Mouse (Mus musculus) gastrocnemius, adult 2 months (tissue): Measurements from ENCODE around the gene Atp6v1c2. TPM values are rescaled to one million over a fixed set of nuclear protein-coding genes. Genes with fewer than 3 reads are reported as not detected.

Experiments used
- DNase-seq: peaks from one replicate; pipeline ENCODE4 v3.0.0; 2022
- H3K27ac ChIP-seq: fragments of 200-600 bp; 2 replicates; pipeline ENCODE4 v1.8.1; 2022; ENCODE audit warnings: mild to moderate bottlenecking
- H3K4me3 ChIP-seq: fragments of 200-600 bp; 2 replicates; pipeline ENCODE4 v1.8.1; 2022; ENCODE audit warnings: mild to moderate bottlenecking, moderate library complexity
- CTCF ChIP-seq: fragments of 200-600 bp; IDR thresholded peaks from 2 replicates; pipeline ENCODE4 v1.8.1; 2022; ENCODE audit warnings: antibody characterized with exemption, mild to moderate bottlenecking, moderate library complexity
- intact Hi-C: fragments of 180-260 bp; cut with DNase I; formaldehyde crosslinking; loops from one replicate; pipeline ENCODE4 v1.15.1; 2025
- total RNA-seq, 2 experiments: library from RNA; stranded (reverse); gene quantifications; 2 replicates each; pipeline ENCODE4 v1.2.3; 2021

Atp6v1c2 gene
- total RNA-seq, 2 experiments from 2014 or later, result not detected

DNA sequence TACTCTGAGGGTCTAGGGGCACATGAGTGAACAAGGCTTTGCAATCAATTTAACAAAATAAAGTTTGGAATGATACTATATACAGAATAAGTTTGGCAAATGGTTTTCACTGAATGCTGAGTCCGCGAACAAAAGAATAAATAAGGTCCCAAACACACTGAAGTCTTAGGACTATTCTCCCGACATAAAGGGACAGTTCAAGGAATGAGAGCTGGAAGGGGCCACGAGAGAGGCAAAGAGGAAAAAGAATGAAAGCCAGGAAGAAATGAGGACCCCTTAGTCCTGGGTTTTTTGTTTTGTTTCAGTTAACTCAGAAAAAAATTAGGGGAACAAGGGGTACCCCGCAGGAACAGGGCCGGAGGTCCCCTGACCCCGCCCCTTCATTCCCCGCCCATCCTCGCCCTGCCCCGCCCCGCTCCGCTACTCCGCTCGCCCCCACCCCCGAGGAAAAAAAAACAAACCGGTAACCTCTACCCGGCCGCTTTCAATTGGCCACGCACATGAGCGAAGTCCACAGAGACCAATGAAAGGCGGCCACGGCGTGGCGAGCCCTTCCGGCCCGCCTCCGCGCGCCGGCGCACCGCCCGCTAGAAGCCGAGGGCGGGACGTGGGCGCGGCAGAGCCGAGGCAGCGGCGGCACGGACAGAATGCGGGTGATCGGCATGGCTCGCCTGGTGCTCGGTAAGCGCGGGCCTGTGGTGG, 63.0 kb downstream of the Atp6v1c2 start, which contains the start of gene Pdia6:
Pdia6 (plus strand) TSS at position 575 of the 702 bp plus-strand sequence.
- intact Hi-C loops, result no loop called here
- TF ChIP-seq CTCF, result no peak
- Histone ChIP-seq H3K4me3 (peak within 1 kb of the TSS; percentile 93), H3K27ac (peak within 1 kb of the TSS; percentile 92)
- DNase-seq, result peak; percentile 95

DNA sequence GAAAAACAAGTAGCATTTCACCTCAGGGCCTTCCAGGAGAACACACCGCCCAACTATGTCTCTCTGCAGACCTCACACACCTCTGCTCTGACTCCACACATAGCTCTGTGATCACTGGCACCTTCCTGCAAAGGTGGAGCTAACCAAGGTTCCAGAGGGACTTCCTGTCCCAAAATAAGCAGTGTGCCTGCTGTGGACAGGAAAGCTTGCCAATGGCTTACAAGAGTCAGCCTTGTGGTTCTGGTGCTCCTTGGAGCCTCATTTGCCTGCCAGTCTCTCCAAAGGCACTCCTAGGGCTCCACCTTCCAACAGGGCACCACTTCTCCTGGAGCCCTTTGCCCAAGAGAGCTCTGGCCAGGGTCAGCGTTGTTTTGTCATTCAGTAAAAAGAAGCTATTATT, 64.3 kb downstream of the Atp6v1c2 start:
- DNase-seq, result no peak
- H3K27ac ChIP-seq, result peak overlapping the region; percentile 24; the same call in 1 of the 2 replicates
- H3K4me3 ChIP-seq, result no peak overlapping the region
- intact Hi-C loops, result loop anchor here (5.0 kb wide), 1 partner anchor 458 kb away; no protein-coding TSS in a partner anchor
- TF ChIP-seq CTCF, result no peak

DNA sequence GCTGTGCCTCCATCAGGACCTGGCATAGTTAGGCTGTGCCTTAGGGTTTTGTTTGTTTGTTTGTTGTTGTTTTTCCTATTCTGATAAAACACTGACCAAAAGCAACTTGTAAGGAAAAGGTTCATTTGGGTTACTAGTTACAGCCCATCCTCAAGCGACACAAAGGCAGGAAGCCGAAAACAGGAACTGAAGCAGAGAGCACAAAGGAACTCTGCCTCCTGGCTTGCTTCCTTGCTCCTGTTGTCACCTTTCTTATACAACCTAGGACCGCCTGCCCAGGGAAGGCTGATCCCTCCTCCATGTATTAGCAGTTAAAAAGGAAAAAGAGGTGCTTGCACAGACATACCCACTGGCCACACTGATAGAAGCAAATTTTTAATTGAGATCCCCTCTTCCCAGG, 65.3 kb downstream of the Atp6v1c2 start:
- intact Hi-C loops, result loop anchor here (5.0 kb wide), 1 partner anchor 457 kb away; no protein-coding TSS in a partner anchor
- Histone ChIP-seq H3K4me3 (no peak overlapping the region), H3K27ac (peak overlapping the region; percentile 48)
- TF ChIP-seq CTCF, result no peak
- no peak for DNase-seq

DNA sequence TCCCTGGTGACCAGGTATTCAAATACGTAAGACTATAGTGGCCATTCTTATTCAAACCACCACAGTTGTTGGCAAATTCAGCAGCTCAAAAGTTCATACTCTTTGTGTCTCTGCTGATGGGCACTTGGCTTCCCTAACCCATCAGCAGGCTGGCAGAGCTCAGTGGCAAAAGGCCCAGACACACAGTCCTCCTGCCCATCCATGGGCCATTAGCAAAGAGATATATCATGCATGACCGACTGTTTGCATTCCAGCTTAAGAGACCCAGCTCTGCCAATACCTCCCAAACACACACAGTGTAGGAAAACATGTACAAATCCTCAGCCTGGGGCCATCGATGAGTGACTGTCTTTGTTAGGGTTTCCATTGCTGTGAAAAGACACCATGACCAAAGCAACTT, 68.2 kb downstream of the Atp6v1c2 start:
- intact Hi-C loops, result loop anchor here (5.0 kb wide), 1 partner anchor 454 kb away; no protein-coding TSS in a partner anchor
- DNase-seq, result no peak
- Histone ChIP-seq H3K4me3 (no peak overlapping the region), H3K27ac (no peak overlapping the region)
- no peak for TF ChIP-seq CTCF

DNA sequence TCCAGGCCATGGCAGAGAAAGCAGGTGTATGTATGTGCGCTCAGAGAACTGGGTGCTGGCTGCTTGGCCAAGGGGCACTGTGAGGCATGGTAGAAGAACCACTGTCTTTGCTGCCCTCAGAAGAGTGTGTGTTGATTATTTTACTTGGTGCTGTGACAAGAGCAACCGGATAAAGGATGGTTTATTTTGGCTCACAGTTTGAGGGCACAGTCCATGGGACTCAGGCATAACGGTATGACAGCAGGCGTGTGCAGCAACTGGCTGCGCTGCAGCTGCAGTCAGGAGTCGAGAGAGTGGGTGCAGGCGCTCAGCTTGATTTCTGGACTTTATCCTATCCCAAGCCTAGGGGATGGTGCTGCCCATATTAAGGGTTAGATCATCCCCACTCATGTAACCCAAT, 70.7 kb downstream of the Atp6v1c2 start:
- intact Hi-C loops, result no loop called here
- no peak for DNase-seq

DNA sequence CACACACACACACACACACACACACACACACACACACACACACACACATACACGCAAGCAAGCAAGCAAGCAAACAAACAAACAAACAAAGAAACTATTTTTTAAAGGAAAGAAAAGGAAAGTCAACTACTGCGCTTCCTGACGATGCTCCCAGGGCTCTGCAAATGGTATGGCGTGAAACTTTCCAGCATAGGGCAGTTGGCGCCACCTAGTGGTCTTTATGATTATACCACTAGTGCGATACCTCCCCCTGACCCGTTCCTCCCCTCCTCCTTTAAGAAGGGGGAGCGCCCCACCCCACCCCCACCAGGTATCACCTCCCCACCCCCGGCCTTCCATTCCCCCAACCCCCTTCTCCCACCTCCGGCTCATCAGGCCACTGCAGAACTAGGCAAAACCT, 72.3 kb downstream of the Atp6v1c2 start:
- DNase-seq, result peak; percentile 53
- Histone ChIP-seq H3K4me3 (no peak overlapping the region), H3K27ac (no peak overlapping the region)
- TF ChIP-seq CTCF, result peak; percentile 86
- intact Hi-C loops, result loop anchor here (1.0 kb wide), 2 partner anchors 224 to 239 kb away; no protein-coding TSS in a partner anchor

More for the DNA sequence above, 70.7 kb downstream of the Atp6v1c2 start:
- Histone ChIP-seq H3K27ac (no peak overlapping the region), H3K4me3 (no peak overlapping the region)
- no peak for TF ChIP-seq CTCF

DNA sequence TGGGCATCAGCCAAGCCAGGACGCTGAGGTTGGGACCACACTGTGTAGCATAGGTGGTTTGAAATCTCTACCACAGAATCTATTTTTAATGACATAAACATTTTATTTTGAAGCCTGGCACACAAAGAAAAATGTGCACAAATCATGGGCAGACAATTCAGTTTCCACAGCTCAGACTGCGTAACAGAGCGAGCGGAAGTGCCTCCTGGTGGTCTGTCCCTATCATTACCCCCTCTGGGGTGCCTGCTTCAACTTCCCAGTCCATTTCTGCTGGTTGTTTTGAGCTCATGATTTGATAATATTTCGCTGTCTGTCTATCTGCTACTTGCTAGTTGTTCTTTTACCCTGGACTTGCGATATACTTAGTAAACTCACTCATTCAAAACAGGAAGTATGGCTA, 73.6 kb downstream of the Atp6v1c2 start:
- H3K27ac ChIP-seq, result no peak overlapping the region
- intact Hi-C loops, result no loop called here
- H3K4me3 ChIP-seq, result no peak overlapping the region
- peak; percentile 16; the same call in 1 of the 2 replicates for TF ChIP-seq CTCF
- DNase-seq, result no peak

DNA sequence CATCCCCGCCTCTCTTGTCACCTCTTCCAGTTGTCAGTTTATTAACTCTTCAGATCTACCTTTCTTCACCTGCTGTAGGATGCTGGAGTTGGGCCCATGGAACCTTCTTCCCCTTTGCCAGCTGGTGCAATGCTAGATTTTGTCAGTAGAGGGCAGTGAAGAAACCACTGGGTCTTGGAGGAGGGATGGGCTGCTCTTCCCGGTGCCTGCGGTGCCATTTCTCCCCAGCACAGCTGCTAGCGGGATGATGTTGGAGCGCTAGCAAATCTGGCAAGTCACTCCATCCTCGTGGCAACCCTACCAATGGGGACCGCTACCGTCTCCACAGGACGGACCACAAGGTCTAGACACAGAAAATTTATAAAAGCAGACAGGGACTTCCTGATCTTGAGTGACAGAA, 76.1 kb downstream of the Atp6v1c2 start:
- peak; percentile 83 for TF ChIP-seq CTCF
- H3K27ac ChIP-seq, result peak overlapping the region; percentile 32; the same call in 1 of the 2 replicates
- H3K4me3 ChIP-seq, result peak overlapping the region; percentile 38
- intact Hi-C loops, result no loop called here
- peak; percentile 70 for DNase-seq

DNA sequence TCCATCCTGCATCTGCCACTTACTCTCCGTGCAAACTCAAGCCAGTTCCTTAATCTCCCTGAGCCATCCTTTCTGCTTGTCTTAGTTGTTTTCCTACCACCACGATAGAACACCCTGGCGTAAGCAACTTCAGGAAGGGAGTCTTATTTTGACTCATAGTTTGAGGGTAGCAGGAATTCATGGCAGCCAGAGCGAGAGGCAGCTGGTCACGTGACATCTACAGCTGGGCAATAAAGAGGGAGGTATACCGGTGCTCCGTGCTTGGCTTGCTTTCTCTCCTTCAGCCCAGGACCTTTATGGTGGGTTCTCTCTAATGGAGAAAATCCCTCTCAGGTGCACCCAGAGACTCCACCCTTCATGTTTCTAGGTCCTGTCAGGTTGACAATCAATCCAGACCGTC, 78.2 kb downstream of the Atp6v1c2 start:
- no peak overlapping the region for H3K27ac ChIP-seq
- no peak overlapping the region for H3K4me3 ChIP-seq
- TF ChIP-seq CTCF, result no peak
- no peak for DNase-seq
- intact Hi-C loops, result no loop called here

DNA sequence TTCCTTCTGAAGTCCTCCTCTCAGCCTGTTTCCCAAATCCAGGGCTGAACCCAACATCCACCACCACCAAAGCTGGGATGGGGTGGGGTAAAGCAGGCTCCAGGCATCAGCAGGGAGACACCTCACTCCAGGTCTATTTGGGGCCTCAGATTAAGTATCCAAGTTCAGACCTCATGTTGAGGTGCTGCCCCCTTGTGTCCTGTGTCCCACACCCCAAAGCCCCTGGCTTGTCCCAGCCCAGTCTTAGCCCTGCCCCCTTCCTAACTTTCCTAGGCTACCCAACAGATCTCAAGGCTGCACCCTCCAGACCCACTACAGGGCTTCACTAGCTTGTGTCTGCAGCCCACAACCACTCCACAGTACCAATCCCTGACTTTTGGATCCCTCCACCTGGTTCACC, 87.1 kb downstream of the Atp6v1c2 start:
- intact Hi-C loops, result loop anchor here (5.0 kb wide), 1 partner anchor 210 kb away; no protein-coding TSS in a partner anchor
- DNase-seq, result peak; percentile 74

DNA sequence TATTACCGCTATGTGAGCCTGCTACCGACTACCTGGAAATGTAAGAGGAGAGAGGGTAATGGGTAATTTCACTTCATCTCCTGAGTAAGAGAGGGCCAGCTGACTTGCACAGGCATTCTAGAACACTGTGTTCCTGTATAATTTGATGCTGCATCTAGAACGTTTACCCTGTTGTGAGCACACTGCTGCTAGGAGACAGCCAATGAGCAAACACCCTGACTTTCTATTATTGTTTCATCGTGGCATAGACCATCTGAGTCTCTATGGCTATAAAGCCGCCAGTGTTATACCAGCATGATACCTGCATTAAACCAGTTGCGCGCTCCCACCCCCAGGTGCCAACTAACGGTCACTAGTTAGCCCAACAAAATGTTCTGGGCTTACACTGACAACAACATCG, 87.5 kb downstream of the Atp6v1c2 start:
- no peak overlapping the region for H3K4me3 ChIP-seq
- intact Hi-C loops, result loop anchor here (5.0 kb wide), 1 partner anchor 209 kb away; no protein-coding TSS in a partner anchor

More for the DNA sequence above, 87.1 kb downstream of the Atp6v1c2 start:
- Histone ChIP-seq H3K27ac (peak overlapping the region; percentile 50), H3K4me3 (no peak overlapping the region)
- TF ChIP-seq CTCF, result peak; percentile 65

DNA sequence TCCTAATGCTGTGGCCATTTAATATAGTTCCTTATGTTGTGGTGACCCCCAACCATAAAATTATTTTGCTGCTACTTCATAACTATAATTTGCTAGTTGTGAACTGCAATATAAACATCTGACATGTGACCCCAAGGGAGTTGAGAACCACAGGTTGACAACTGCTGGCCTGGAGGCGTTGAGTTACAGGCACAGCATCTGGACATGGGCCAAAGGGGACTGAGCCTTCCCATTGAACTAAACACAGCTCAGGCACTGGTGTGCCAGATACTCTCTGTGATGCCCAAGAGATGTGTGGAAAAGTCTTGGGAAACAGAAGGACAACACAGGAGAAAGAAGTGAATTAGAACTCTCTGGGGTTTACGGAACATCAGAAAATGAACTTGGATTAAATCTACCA, 88.1 kb downstream of the Atp6v1c2 start:
- peak; percentile 73 for DNase-seq
- Histone ChIP-seq H3K4me3 (no peak overlapping the region), H3K27ac (peak overlapping the region; percentile 50)
- TF ChIP-seq CTCF, result no peak
- intact Hi-C loops, result loop anchor here (5.0 kb wide), 1 partner anchor 209 kb away; no protein-coding TSS in a partner anchor

More for the DNA sequence above, 87.5 kb downstream of the Atp6v1c2 start:
- DNase-seq, result no peak
- no peak for TF ChIP-seq CTCF
- H3K27ac ChIP-seq, result peak overlapping the region; percentile 50

DNA sequence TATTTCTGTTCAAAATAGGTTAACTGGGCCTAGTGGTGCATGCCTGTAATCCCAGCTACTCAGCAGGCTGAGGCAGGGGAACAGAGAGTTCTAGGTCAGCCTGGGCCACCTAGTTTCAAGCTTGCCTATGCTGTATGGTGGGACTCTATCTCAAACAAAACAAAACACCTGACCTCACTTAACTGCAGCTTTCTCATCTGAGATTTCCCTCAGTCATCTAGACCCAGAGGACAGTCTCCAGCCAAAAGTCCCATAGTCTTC, 89.8 kb downstream of the Atp6v1c2 start:
- DNase-seq, result no peak
- intact Hi-C loops, result no loop called here
- Histone ChIP-seq H3K27ac (peak overlapping the region; percentile 73), H3K4me3 (no peak overlapping the region)
- no peak for TF ChIP-seq CTCF
